Mouse (Mus musculus) stomach, postnatal 0 days (tissue): ENCODE data around the gene Bub1. TPM values are rescaled to one million over a fixed set of nuclear protein-coding genes. Genes with fewer than 3 reads are reported as not detected.

Source experiments
- ATAC-seq: fragments of 200-750 bp; cut with Nextera tagmentation; 2 replicates; pipeline ENCODE4 v1.8.0; 2017; ENCODE audit not compliant: low FRiP score, low TSS enrichment
- DNase-seq: peaks from one replicate; pipeline ENCODE4 v3.0.0-alpha.2; 2016; ENCODE audit warnings: low spot score
- H3K27ac ChIP-seq: fragments of 300-500 bp; sonication (generic); replicated peaks from 2 replicates; pipeline ENCODE4 v1.5.1; 2014; ENCODE audit warnings: mild to moderate bottlenecking, control low read depth
- H3K27me3 ChIP-seq: fragments of 300-500 bp; sonication (generic); 2 replicates; pipeline ENCODE4 v1.6.1; 2014; ENCODE audit warnings: low read length; ENCODE audit not compliant: control insufficient read depth, insufficient read depth
- H3K36me3 ChIP-seq: fragments of 300-500 bp; sonication (generic); 2 replicates; pipeline ENCODE4 v1.6.1; 2014; ENCODE audit warnings: low read length, mixed read lengths; ENCODE audit not compliant: control insufficient read depth, insufficient read depth
- H3K4me1 ChIP-seq: fragments of 300-500 bp; sonication (generic); replicated peaks from 2 replicates; pipeline ENCODE4 v1.6.1; 2014; ENCODE audit warnings: antibody characterized with exemption; ENCODE audit not compliant: control insufficient read depth, insufficient read depth
- H3K4me2 ChIP-seq: fragments of 300-500 bp; sonication (generic); replicated peaks from 2 replicates; pipeline ENCODE4 v1.6.1; 2014; ENCODE audit warnings: low read depth, mild to moderate bottlenecking, control low read depth, moderate library complexity
- H3K4me3 ChIP-seq: fragments of 300-500 bp; sonication (generic); 2 replicates; pipeline ENCODE4 v1.5.1; 2014; ENCODE audit warnings: low read depth, low read length, control low read depth
- H3K9ac ChIP-seq: fragments of 300-500 bp; sonication (generic); 2 replicates; pipeline ENCODE4 v1.6.1; 2014; ENCODE audit warnings: mild to moderate bottlenecking, low read length, control low read depth, mixed read lengths
- H3K9me3 ChIP-seq: fragments of 300-500 bp; sonication (generic); 2 replicates; pipeline ENCODE4 v1.6.1; 2016; ENCODE audit warnings: low read length; ENCODE audit not compliant: control insufficient read depth
- CTCF ChIP-seq: IDR thresholded peaks from 2 replicates; pipeline ENCODE4 v1.5.1; 2016; ENCODE audit warnings: antibody characterized with exemption, low read depth, mild to moderate bottlenecking, moderate library complexity
- EP300 ChIP-seq: optimal IDR thresholded peaks from 2 replicates; pipeline ENCODE3; 2016; ENCODE audit warnings: antibody characterized with exemption
- WGBS: fragments of 180-500 bp; shearing (Covaris S2); extraction: QIAGEN DNeasy Blood & Tissue Kit; methylation state at CpG from one replicate; pipeline ENCODE4 v1.1.7; 2014; 5-methylcytosine and 5-hydroxymethylcytosine counted together
- polyA plus RNA-seq: library from polyadenylated mRNA; unstranded; fragments of >200 nt; fragmentation: Nextera tagmentation; extraction: Ambion mirVana; gene quantifications from 2 replicates; pipeline ENCODE4 v1.2.1, GENCODE M21; 2015

Gene Bub1
- polyA plus RNA-seq, 1 experiment from 2014 or later = 6.5 TPM

DNA sequence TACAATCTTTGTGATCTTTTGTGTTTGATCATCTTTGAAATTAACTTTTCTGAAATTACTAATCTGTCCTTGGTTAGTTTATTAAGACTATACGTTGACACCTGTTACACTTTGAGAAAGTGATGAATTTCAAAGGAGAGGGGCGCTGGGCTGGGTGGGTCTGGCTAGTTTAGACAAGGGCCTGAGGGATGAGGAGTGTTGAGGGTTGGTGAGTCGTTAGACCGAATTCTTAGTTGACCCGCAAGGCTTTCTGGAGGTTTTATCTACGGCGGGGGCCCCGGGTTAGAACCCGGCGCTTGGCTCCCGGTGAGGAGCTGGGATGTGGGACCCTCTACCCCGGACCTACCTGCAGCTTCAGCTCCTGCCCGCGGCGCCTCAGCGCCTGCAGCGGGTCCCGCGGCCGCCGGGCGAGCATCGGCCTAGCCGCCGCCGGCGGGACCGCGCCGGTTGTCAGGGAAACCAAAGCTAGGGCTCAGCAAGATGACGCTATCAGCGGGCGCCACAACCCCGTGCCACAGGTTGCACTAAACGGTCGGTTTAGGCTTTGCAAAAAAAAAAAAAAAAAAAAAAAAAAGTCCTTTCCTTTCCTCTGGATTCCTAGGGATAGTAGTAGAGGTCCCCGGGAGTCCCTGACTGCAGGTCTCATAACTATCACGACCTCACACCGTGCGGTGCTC is 43.1 kb downstream of the Bub1 start, which contains the start of gene Nphp1:
Nphp1 (minus strand) TSS at position 458 of the 677 bp plus-strand sequence.
- 1% methylated on average over 40 of the region's 40 CpGs for WGBS
- H3K36me3 ChIP-seq = no peaks in the 10 kb centered on the region

DNA sequence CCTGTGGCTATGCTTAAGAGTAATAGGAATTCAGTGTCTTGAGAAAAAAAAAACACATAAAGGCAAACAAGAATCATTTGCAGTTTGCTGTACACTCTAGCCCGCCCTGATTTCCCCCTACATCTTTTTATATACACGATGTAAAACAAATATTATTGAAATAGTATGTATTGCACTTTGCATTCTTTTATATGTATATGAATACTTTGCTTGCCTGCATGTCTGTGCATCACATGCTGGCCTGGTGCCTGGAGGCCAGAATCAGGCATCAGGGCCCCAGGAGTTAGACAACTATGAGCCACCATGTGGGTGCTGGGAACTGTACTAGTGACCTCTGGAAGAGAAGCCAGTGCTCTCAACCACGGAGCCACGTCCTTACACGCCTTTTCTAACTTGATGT is 44.4 kb downstream of the Bub1 start:
- Histone ChIP-seq H3K27me3 (no peaks in the 10 kb centered on the region), H3K4me1 (0 out of 2 replicates have a peak, but pooled peaks cover 4% of the 10 kb centered on the region), H3K27ac (no peak overlapping the region), H3K36me3 (no peaks in the 10 kb centered on the region), H3K4me2 (no peak overlapping the region), H3K4me3 (no peak overlapping the region), H3K9ac (no peak overlapping the region), H3K9me3 (no peaks in the 10 kb centered on the region)
- DNase-seq (no peak), ATAC-seq (no peak)
- TF ChIP-seq EP300 = no peak
- no peak for TF ChIP-seq CTCF
- WGBS = 82% methylated on average over 5 of the region's 5 CpGs

More for the DNA sequence above, 43.1 kb downstream of the Bub1 start, which contains the start of gene Nphp1:
- Histone ChIP-seq H3K9ac (peak within 1 kb of the TSS; percentile 83), H3K9me3 (no peaks in the 10 kb centered on the region), H3K27ac (peak within 1 kb of the TSS; percentile 53; the same call in 1 of the 2 replicates), H3K4me1 (0 out of 2 replicates have a peak, but pooled peaks cover 4% of the 10 kb centered on the region), H3K4me2 (peak within 1 kb of the TSS; percentile 77), H3K4me3 (peak within 1 kb of the TSS; percentile 73), H3K27me3 (no peaks in the 10 kb centered on the region)
- ATAC-seq = peak; percentile 85
- peak; percentile 89 for DNase-seq
- TF ChIP-seq EP300 (no peak), CTCF (no peak)

DNA sequence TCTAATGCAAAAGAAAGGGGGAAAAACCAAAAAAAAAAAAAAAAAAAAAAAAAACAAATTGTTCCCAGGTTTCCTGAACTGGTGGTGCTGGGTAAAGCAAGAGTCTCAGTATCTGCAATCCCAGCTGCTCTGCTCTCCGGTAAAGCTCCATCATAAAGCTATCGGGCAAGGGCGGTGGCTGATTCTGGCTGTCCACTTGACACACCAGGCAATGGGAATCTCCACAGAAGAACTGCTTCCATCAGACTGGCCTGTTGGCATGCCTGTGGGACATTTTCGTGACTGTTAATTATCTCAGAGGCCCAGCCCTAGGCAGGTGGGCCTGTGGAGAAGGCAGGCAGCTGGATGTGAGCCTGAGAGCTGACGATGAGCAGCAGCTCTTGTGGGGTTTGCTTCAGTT is 53.2 kb downstream of the Bub1 start:
- peaks cover 3% of the 10 kb centered on the region; the same call in 1 of the 2 replicates for H3K36me3 ChIP-seq
- no peaks in the 10 kb centered on the region for H3K4me1 ChIP-seq
- H3K27ac ChIP-seq = no peak overlapping the region
- no peak overlapping the region for H3K9ac ChIP-seq
- TF ChIP-seq CTCF (no peak), EP300 (no peak)
- 86% methylated on average over 5 of the region's 5 CpGs for WGBS
- ATAC-seq = no peak
- DNase-seq = no peak
- no peaks in the 10 kb centered on the region for H3K9me3 ChIP-seq
- H3K4me3 ChIP-seq = no peak overlapping the region
- H3K27me3 ChIP-seq = no peaks in the 10 kb centered on the region
- no peak overlapping the region for H3K4me2 ChIP-seq

- WGBS = 73% methylated on average over 3 of the region's 3 CpGs
- DNase-seq = no peak
Measured at GRCm38 (mm10) chr2:127775013-127775412, 56.7 kb downstream of the Bub1 start.

DNA sequence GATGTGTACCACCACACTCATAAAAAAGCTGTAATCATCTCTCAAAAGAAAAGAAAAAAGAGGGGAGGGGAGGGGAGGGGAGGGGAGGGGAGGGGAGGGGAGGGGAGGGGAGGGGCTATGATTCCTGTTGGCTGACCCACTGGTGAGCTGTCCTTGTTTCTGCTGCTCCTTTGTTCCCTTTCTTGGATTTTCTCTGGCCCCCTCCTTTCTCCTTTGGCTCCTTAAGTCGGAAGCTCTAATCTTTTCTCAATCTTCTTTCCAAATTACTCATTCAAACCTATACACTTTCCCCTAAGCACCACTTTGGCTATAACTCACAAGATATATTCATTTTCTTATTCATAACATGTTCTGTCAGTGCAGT is 57.1 kb downstream of the Bub1 start:
- DNase-seq (no peak), ATAC-seq (no peak)
- Histone ChIP-seq H3K27ac (no peak overlapping the region), H3K36me3 (peaks cover 3% of the 10 kb centered on the region; the same call in 1 of the 2 replicates), H3K9me3 (no peaks in the 10 kb centered on the region), H3K27me3 (no peaks in the 10 kb centered on the region), H3K4me2 (no peak overlapping the region), H3K4me1 (no peaks in the 10 kb centered on the region), H3K9ac (no peak overlapping the region), H3K4me3 (no peak overlapping the region)
- 46% methylated on average over 1 of the region's 1 CpGs for WGBS
- TF ChIP-seq EP300 = no peak
- TF ChIP-seq CTCF = no peak

More at GRCm38 (mm10) chr2:127775013-127775412, 56.7 kb downstream of the Bub1 start:
- H3K36me3 ChIP-seq = peaks cover 3% of the 10 kb centered on the region; the same call in 1 of the 2 replicates
- TF ChIP-seq CTCF (no peak), EP300 (no peak)
- H3K27ac ChIP-seq = no peak overlapping the region
- no peaks in the 10 kb centered on the region for H3K9me3 ChIP-seq
- no peak for ATAC-seq
- H3K4me2 ChIP-seq = no peak overlapping the region
- no peak overlapping the region for H3K4me3 ChIP-seq
- no peaks in the 10 kb centered on the region for H3K27me3 ChIP-seq
- H3K4me1 ChIP-seq = no peaks in the 10 kb centered on the region
- H3K9ac ChIP-seq = no peak overlapping the region

DNA sequence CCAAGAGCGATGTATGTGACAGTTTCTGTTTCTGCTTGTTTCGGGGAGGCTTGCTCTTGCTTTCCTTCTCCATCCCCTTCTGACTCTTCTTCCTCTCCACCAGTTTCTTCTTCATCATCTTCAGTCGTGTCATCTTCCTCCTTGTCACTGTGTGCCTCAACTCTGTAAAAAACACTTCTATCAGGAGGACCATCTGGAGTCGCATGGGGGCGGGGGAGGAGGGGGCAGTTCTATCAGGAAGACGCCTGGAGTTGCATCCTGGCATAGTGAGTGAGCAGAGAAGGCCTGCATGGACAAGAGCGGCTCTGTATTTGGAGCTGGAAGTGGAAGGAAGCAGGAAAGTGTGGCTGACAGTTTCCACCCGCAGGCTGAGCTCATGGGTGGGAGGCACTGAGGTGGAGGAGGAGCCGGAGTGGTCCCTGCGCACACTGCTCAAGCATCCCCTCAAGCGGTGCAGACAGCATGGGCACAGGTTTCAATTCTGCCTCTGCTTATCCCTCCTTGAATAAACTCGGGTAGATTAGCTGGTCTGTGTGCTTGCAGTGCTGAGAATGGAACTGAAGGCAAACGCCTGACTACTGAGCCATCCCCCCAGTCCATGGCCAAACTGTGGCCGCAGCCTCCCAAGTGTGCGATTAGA is 57.6 kb downstream of the Bub1 start:
- ATAC-seq = no peak
- H3K36me3 ChIP-seq = peaks cover 3% of the 10 kb centered on the region; the same call in 1 of the 2 replicates
- H3K9me3 ChIP-seq = no peaks in the 10 kb centered on the region
- H3K9ac ChIP-seq = no peak overlapping the region
- 69% methylated on average over 15 of the region's 15 CpGs for WGBS
- no peaks in the 10 kb centered on the region for H3K27me3 ChIP-seq
- no peak for TF ChIP-seq CTCF
- TF ChIP-seq EP300 = no peak
- no peak overlapping the region for H3K4me2 ChIP-seq
- no peak overlapping the region for H3K27ac ChIP-seq
- H3K4me1 ChIP-seq = no peaks in the 10 kb centered on the region
- DNase-seq = no peak
- no peak overlapping the region for H3K4me3 ChIP-seq
